Mouse (Mus musculus) lung, adult 2 months (tissue): Measurements from ENCODE around the gene 2010111I01Rik. TPM values are rescaled to one million over a fixed set of nuclear protein-coding genes. Genes with fewer than 3 reads are reported as not detected.
"Not testable (repeated sequence)": the region's sequence is repeated elsewhere in the genome, so short reads cannot be mapped to it uniquely, and the experiment has no call there.

ENCODE experiments used
- DNase-seq: peaks from one replicate; pipeline ENCODE4 v3.0.0; 2022
- H3K4me1 ChIP-seq: fragments of 200-500 bp; 2 replicates; pipeline ENCODE4 v1.6.1; 2011; ENCODE audit warnings: low read length; ENCODE audit not compliant: control insufficient read depth, insufficient read depth
- H3K4me3 ChIP-seq: fragments of 200-500 bp; replicated peaks from 2 replicates; pipeline ENCODE3; 2011; ENCODE audit warnings: low read depth, mild to moderate bottlenecking, control low read depth, low read length; ENCODE audit errors: extremely low read depth
- CTCF ChIP-seq: fragments of 200-500 bp; IDR thresholded peaks from 2 replicates; pipeline ENCODE4 v1.5.1; 2011; ENCODE audit warnings: mild to moderate bottlenecking, low read length, control low read depth; ENCODE audit not compliant: insufficient read depth
- POLR2A ChIP-seq: fragments of 200-500 bp; IDR thresholded peaks from 2 replicates; pipeline ENCODE4 v1.6.1; 2011; ENCODE audit warnings: low read depth, mild to moderate bottlenecking, control low read depth, low read length, borderline replicate concordance; ENCODE audit errors: extremely low read depth
- WGBS: fragments of 180-500 bp; shearing (Covaris S2); methylation state at CpG from one replicate; pipeline ENCODE4 v1.1.7; 2018; 5-methylcytosine and 5-hydroxymethylcytosine counted together
- polyA plus RNA-seq: library from polyadenylated mRNA; depleted of rRNA; stranded (reverse); fragments of >200 nt; gene quantifications from 2 replicates; pipeline ENCODE4 v1.2.3, GENCODE M21; 2012; rRNA removed

Gene 2010111I01Rik
- polyA plus RNA-seq, result 95.4 and 143 TPM in 2 replicates

- H3K4me1 ChIP-seq, result no peaks in the 10 kb centered on the region; the same call in 1 of the 2 replicates
- WGBS, result under 1% methylated on average over 41 of the region's 41 CpGs
- peak; percentile 95 for DNase-seq
- TF ChIP-seq POLR2A (peak; percentile 71; the same call in 1 of the 2 replicates), CTCF (no peak)
- peak within 1 kb of the TSS; percentile 95 for H3K4me3 ChIP-seq
Measured at GRCm38 (mm10) chr13:62964640-62965311, at the start of gene 2010111I01Rik. TSS of gene 2010111I01Rik (plus strand) at chr13:62964893.

- TF ChIP-seq POLR2A (no peak), CTCF (no peak)
- WGBS, result 23% methylated on average over 4 of the region's 4 CpGs
- Histone ChIP-seq H3K4me3 (no peak overlapping the region), H3K4me1 (no peaks in the 10 kb centered on the region)
- no peak for DNase-seq
Measured at GRCm38 (mm10) chr13:62916675-62917074, 48.0 kb upstream of the 2010111I01Rik start.

- WGBS, result 53% methylated on average over 1 of the region's 1 CpGs
- no peaks in the 10 kb centered on the region for H3K4me1 ChIP-seq
- no peak for TF ChIP-seq CTCF
- TF ChIP-seq POLR2A, result no peak
- no peak overlapping the region for H3K4me3 ChIP-seq
- no peak for DNase-seq
Measured at GRCm38 (mm10) chr13:62917416-62918110, 47.1 kb upstream of the 2010111I01Rik start.

GRCm38 (mm10) chr13:62919647-62920341 is 44.9 kb upstream of the 2010111I01Rik start:
- TF ChIP-seq CTCF (peak; percentile 84), POLR2A (no peak)
- DNase-seq, result peak; percentile 69
- Histone ChIP-seq H3K4me3 (no peak overlapping the region), H3K4me1 (no peaks in the 10 kb centered on the region)
- WGBS, result 30% methylated on average over 11 of the region's 11 CpGs

- TF ChIP-seq CTCF (no peak), POLR2A (no peak)
- no peaks in the 10 kb centered on the region for H3K4me1 ChIP-seq
- WGBS, result 69% methylated on average over 3 of the region's 3 CpGs
- DNase-seq, result no peak
- no peak overlapping the region for H3K4me3 ChIP-seq
Measured at GRCm38 (mm10) chr13:62922645-62923044, 42.0 kb upstream of the 2010111I01Rik start.

GRCm38 (mm10) chr13:62923182-62923581 is 41.5 kb upstream of the 2010111I01Rik start:
- H3K4me1 ChIP-seq, result no peaks in the 10 kb centered on the region
- TF ChIP-seq CTCF, result no peak
- TF ChIP-seq POLR2A, result no peak
- no peak overlapping the region for H3K4me3 ChIP-seq
- no peak for DNase-seq
- WGBS, result 55% methylated on average over 8 of the region's 8 CpGs

- Histone ChIP-seq H3K4me3 (no peak overlapping the region), H3K4me1 (no peaks in the 10 kb centered on the region)
- WGBS, result 53% methylated on average over 1 of the region's 1 CpGs
- no peak for TF ChIP-seq POLR2A
- TF ChIP-seq CTCF, result peak; percentile 40
- peak; percentile 25 for DNase-seq
Measured at GRCm38 (mm10) chr13:62926479-62926878, 38.2 kb upstream of the 2010111I01Rik start.

GRCm38 (mm10) chr13:62927470-62927869 is 37.2 kb upstream of the 2010111I01Rik start:
- no peak for DNase-seq
- Histone ChIP-seq H3K4me3 (no peak overlapping the region), H3K4me1 (no peaks in the 10 kb centered on the region)
- TF ChIP-seq CTCF, result no peak
- TF ChIP-seq POLR2A, result no peak
- WGBS, result 79% methylated on average over 1 of the region's 1 CpGs

- not testable (repeated sequence) for H3K4me1 ChIP-seq, H3K4me3 ChIP-seq, DNase-seq
- 91% methylated on average over 3 of the region's 3 CpGs for WGBS
Measured at GRCm38 (mm10) chr13:62929144-62929543, 35.5 kb upstream of the 2010111I01Rik start.
